Mouse (Mus musculus) G1E-ER4 (cell line): ENCODE measurements around the gene Ldb1. TPM values are rescaled to one million over a fixed set of nuclear protein-coding genes. Genes with fewer than 3 reads are reported as not detected.

Experiments used
- GATA1 ChIP-seq: IDR thresholded peaks from one replicate; pipeline ENCODE4 v1.8.0; 2012; ENCODE audit warnings: low read length, inconsistent platforms
- polyA plus RNA-seq: library from polyadenylated mRNA; stranded (reverse); fragments of >175 nt; gene quantifications from 2 replicates; pipeline ENCODE4 v1.2.3, GENCODE M21; 2012

Gene Ldb1
- polyA plus RNA-seq, 1 experiment, result 788 TPM

GRCm38 (mm10) chr19:46014572-46015178, 30.3 kb downstream of the Ldb1 start:
- TF ChIP-seq GATA1, result no peak

- no peak for TF ChIP-seq GATA1
Observed at GRCm38 (mm10) chr19:46005680-46006079, 39.3 kb downstream of the Ldb1 start.

- TF ChIP-seq GATA1, result no peak
Observed at GRCm38 (mm10) chr19:46004814-46005466, 40.1 kb downstream of the Ldb1 start.

- TF ChIP-seq GATA1, result no peak
Observed at GRCm38 (mm10) chr19:46003371-46004226, 41.4 kb downstream of the Ldb1 start, which contains the start of gene Hps6. TSS of gene Hps6 (plus strand) at chr19:46003508.

- no peak for TF ChIP-seq GATA1
Observed at GRCm38 (mm10) chr19:46002279-46002678, 42.7 kb downstream of the Ldb1 start.

- TF ChIP-seq GATA1, result no peak
Observed at GRCm38 (mm10) chr19:45999378-45999777, 45.6 kb downstream of the Ldb1 start.

GRCm38 (mm10) chr19:45998694-45999217, 46.3 kb downstream of the Ldb1 start:
- TF ChIP-seq GATA1, result no peak

GRCm38 (mm10) chr19:45997785-45998693, 47.0 kb downstream of the Ldb1 start, which contains the start of gene Armh3:
TSS of gene Armh3 (minus strand) at chr19:45998488.
- TF ChIP-seq GATA1, result no peak

- TF ChIP-seq GATA1, result no peak
Observed at GRCm38 (mm10) chr19:45997365-45997764, 47.6 kb downstream of the Ldb1 start.

GRCm38 (mm10) chr19:45993981-45994737, 50.9 kb downstream of the Ldb1 start:
- TF ChIP-seq GATA1, result no peak

GRCm38 (mm10) chr19:45991171-45991570, 53.8 kb downstream of the Ldb1 start:
- no peak for TF ChIP-seq GATA1

GRCm38 (mm10) chr19:45988238-45988637, 56.8 kb downstream of the Ldb1 start:
- TF ChIP-seq GATA1, result no peak

- no peak for TF ChIP-seq GATA1
Observed at GRCm38 (mm10) chr19:45984379-45984778, 60.6 kb downstream of the Ldb1 start.

Other genes starting within 250 kb of the Ldb1 start
- 0.12 TPM in 1 of 2 replicates, not detected in the other for gene Kcnip2, start 229.2 kb downstream of the Ldb1 start, polyA plus RNA-seq
- 1.7 and 2.0 TPM in 2 replicates for gene Armh3, start 46.7 kb downstream of the Ldb1 start, polyA plus RNA-seq
- 16.6 and 17.4 TPM in 2 replicates for gene Hps6, start 41.7 kb downstream of the Ldb1 start, polyA plus RNA-seq
- gene Pprc1, start 328 bp downstream of the Ldb1 start, polyA plus RNA-seq, result 41.4 and 56.7 TPM in 2 replicates
- gene Nolc1, start 30.6 kb upstream of the Ldb1 start, polyA plus RNA-seq, result 150 and 199 TPM in 2 replicates
- gene Elovl3, start 86.7 kb upstream of the Ldb1 start, polyA plus RNA-seq, result not detected in 2 replicates
- gene Pitx3, start 103.1 kb upstream of the Ldb1 start, polyA plus RNA-seq, result not detected in 2 replicates
- gene Gbf1, start 107.3 kb upstream of the Ldb1 start, polyA plus RNA-seq, result 280 and 315 TPM in 2 replicates